Mouse (Mus musculus) heart, postnatal 4 days (tissue): ENCODE measurements at regions not wholly inside any gene's neighbourhood (a gene's known extent, or its start where the extent isn't known, plus 50 kb on each side); places are given as distances from the start of the nearest gene placed in this dataset.
A peak's percentile ranks its signal among the peaks of the same experiment; 100 is the strongest.

Source experiments
- DNase-seq: peaks from one replicate; pipeline ENCODE4 v3.0.0; 2021

- DNase-seq, result no peak
These were observed 64.5 kb downstream of the Tfap2c start for GRCm38 (mm10) chr2:172613891-172614391.

GRCm38 (mm10) chr2:172615148-172615547, 65.8 kb downstream of the Tfap2c start:
- DNase-seq, result no peak

GRCm38 (mm10) chr2:172615582-172615981, 66.2 kb downstream of the Tfap2c start:
- no peak for DNase-seq

- DNase-seq, result no peak
These were observed 69.8 kb downstream of the Tfap2c start for GRCm38 (mm10) chr2:172619168-172619567.

- DNase-seq, result no peak
These were observed 70.6 kb downstream of the Tfap2c start for GRCm38 (mm10) chr2:172620001-172620400.

GRCm38 (mm10) chr2:172623707-172624106, 74.3 kb downstream of the Tfap2c start:
- no peak for DNase-seq

GRCm38 (mm10) chr2:172627353-172628306, 78.2 kb downstream of the Tfap2c start:
- no peak for DNase-seq

GRCm38 (mm10) chr2:172630333-172630732, 80.9 kb downstream of the Tfap2c start:
- no peak for DNase-seq

- DNase-seq, result no peak
These were observed 93.2 kb downstream of the Tfap2c start for GRCm38 (mm10) chr2:172642616-172643015.

- DNase-seq, result peak; percentile 65
These were observed 94.5 kb downstream of the Tfap2c start for GRCm38 (mm10) chr2:172643860-172644259.

GRCm38 (mm10) chr2:172644451-172644850, 95.1 kb downstream of the Tfap2c start:
- DNase-seq, result no peak

- no peak for DNase-seq
These were observed 98.7 kb downstream of the Tfap2c start for GRCm38 (mm10) chr2:172648072-172648471.

- no peak for DNase-seq
These were observed 111.1 kb downstream of the Tfap2c start for GRCm38 (mm10) chr2:172660479-172660878.

GRCm38 (mm10) chr2:172660916-172661315, 111.5 kb downstream of the Tfap2c start:
- no peak for DNase-seq

- no peak for DNase-seq
These were observed 112.1 kb downstream of the Tfap2c start for GRCm38 (mm10) chr2:172661418-172661980.

GRCm38 (mm10) chr2:172662165-172662564, 112.8 kb downstream of the Tfap2c start:
- DNase-seq, result no peak

GRCm38 (mm10) chr2:172663681-172664080, 114.3 kb downstream of the Tfap2c start:
- DNase-seq, result no peak

GRCm38 (mm10) chr2:172673081-172673480, 123.7 kb downstream of the Tfap2c start:
- no peak for DNase-seq

- DNase-seq, result no peak
These were observed 125.2 kb downstream of the Tfap2c start for GRCm38 (mm10) chr2:172674641-172675040.

- no peak for DNase-seq
These were observed 125.7 kb downstream of the Tfap2c start for GRCm38 (mm10) chr2:172675081-172675480.

GRCm38 (mm10) chr2:172690196-172690595, 140.8 kb downstream of the Tfap2c start:
- no peak for DNase-seq

GRCm38 (mm10) chr2:172690931-172691651, 141.7 kb downstream of the Tfap2c start:
- DNase-seq, result no peak

- no peak for DNase-seq
These were observed 149.6 kb downstream of the Tfap2c start for GRCm38 (mm10) chr2:172698961-172699360.
